Mouse (Mus musculus): ENCODE data around the gene Actbl2.

DNA sequence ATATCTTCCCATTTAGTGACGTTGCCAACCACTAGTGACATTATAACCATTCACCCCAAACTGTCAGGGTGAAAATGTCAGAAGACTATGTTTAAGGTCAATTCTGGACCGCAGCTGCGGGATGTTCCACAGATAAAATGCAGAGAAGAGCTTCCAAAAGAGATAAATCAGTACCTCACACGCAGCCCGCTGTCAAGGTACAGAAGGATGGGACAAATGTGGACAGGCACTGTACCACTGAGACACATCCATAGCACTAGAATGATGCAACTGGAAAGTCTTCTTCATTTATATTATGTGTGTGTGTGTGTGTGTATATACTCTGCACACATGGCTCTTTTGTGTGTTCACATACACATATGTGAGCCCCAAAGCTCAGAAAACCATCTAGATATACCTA is 49.9 kb downstream of the Actbl2 start:
- TF ChIP-seq POLR2A (IDR thresholded peaks at IDR 0.05; ENCODE audit: low read depth, low read length), result no peak
- TF ChIP-seq CTCF (IDR thresholded peaks at IDR 0.05; ENCODE audit: borderline replicate concordance, insufficient read depth, low read length), result no peak

All from embryonic fibroblast, embryonic 13.5 days (primary cell).